Mouse (Mus musculus) natural killer cell, adult 2 months (primary cell): Measurements from ENCODE around the gene Sfn.

Experiments
- DNase-seq, 2 experiments: peaks; one replicate each; pipeline ENCODE4 v3.0.0; 2022; ENCODE audit warnings: low spot score in 2 of 2

Gene Sfn

GRCm38 (mm10) chr4:133620668-133621067 lies 18.7 kb upstream of the Sfn start:
- DNase-seq, result peak; percentile 62 to 69

GRCm38 (mm10) chr4:133619473-133620136 lies 17.6 kb upstream of the Sfn start:
- DNase-seq, result peak in 1 of 2 experiments; percentile 46

GRCm38 (mm10) chr4:133617936-133618335 lies 16.0 kb upstream of the Sfn start:
- DNase-seq, result no peak

DNA sequence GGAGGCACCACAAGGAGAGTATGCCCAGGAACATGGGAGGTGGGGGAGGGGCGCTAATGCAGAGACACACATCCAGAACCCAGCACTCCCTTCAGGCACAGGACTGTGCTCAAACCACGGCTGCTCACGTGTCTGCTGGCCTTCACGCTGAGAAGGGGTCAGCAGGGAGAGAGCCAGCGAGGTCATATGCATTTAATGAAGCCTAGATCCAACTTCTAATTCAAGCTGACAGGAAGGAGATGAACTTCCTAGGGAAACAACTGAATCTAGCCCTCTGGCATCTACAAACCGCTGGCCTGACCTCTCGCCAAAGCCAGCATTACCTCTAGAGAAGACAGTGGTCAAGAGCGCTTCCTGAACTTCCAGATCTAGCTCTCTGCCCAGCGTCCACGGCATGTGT lies 13.4 kb upstream of the Sfn start:
- DNase-seq, result no peak

- DNase-seq, result peak in 1 of 2 experiments; percentile 68
These were observed 12.3 kb upstream of the Sfn start for GRCm38 (mm10) chr4:133614274-133614761.

- no peak for DNase-seq
These were observed 11.9 kb upstream of the Sfn start for GRCm38 (mm10) chr4:133613867-133614266.

DNA sequence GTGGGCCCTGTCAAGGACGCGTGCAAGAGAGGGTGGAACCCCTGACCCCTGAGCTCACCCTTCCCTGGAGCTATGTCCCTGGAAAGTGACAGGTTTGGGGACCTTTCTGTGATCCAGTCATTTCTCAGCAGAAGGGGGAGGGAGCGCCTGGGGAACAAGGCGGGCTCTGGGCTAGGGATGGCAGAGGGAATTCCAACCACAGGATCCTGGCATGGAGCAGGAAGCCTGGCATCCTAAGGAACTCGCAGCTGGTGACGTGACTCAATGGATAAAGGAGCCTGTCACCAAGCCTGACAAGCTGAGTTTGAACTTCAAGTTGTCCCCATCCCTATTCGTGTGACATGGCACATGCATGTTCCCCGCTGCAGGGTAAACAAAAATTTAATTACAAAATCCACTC lies 11.1 kb upstream of the Sfn start:
- DNase-seq, result no peak

DNA sequence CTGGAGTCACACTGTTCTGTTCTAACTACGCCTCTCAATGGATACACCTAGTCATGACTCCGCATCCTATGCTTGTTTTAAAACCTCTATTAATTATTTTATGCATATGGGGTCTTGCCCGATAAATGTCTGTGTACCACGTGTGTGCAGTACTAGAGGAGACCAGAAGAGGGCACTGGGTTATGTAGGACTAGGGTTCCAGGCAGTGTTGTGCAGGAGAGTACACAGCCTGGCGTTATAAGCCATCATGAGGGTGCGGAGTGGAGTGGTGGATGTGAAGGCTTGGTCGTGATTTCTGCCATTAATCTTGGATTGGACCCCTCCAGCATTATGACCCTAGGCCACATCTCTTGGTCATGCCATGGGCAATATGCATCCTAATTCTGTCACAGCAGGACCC lies 10.4 kb upstream of the Sfn start:
- no peak for DNase-seq

GRCm38 (mm10) chr4:133611815-133612214 lies 9.8 kb upstream of the Sfn start:
- no peak for DNase-seq

GRCm38 (mm10) chr4:133609719-133610118 lies 7.8 kb upstream of the Sfn start:
- peak; percentile 77 to 86 for DNase-seq

GRCm38 (mm10) chr4:133607284-133607683 lies 5.3 kb upstream of the Sfn start:
- DNase-seq, result no peak

DNA sequence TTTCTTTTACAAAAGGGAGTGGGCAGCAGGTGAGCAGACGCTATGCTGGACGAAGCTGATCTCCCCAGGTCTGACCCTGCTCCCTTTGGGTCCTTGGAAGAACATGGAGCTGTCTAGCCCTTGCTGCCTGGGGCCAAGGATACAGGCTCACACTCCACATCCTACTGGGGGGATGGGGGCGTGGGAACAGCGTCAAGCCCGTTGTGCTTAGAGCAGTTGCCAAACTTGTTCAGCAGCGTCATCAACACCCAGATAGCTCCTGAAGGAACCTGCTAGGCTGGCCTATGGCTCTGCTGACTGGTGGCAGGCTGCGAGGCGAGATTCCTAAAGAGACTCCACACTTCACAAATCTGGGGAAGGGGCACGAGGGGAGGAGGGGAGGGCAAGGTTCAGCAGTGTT lies 3.4 kb upstream of the Sfn start:
- DNase-seq, result no peak

DNA sequence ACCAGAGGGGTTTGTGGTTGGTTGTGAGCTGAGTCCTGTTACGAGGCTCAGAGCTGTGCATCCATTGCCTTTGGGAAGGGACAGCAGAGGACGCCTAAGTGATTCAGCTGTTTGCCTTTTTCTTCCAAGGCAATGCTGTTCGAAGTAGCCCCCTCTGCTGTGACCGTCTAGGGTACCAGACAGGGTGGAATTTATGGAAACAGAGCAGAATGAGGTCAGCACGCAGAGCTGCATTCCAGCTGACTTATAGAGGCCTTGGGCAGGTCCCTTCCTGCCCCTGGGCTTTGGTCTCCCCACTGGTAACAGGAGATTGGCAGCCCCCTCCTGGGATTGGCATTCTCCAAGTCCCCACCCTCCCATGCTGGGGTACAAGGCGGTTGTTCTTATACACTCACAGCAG lies 2.9 kb upstream of the Sfn start:
- DNase-seq, result no peak

DNA sequence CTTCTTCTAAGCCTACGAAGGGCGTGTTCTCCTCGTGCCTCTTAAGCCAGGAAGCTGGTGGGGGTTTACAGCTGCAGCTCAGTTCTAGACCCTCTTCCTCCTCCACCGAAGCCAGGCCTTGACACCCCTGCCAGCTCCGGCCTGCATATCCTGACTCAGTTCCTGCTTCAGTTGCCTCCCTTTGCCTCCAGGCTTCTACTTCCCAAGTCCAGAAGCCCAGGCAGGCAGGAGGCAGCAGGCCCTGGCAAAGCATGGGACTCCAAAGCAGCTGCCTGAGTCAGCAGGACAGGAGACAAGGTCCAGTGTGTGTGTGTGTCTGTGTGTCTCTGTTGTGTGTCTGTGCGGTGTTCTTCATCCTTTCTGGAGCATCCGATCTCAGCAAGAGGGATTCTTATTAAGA lies 2.2 kb upstream of the Sfn start:
- DNase-seq, result no peak

DNA sequence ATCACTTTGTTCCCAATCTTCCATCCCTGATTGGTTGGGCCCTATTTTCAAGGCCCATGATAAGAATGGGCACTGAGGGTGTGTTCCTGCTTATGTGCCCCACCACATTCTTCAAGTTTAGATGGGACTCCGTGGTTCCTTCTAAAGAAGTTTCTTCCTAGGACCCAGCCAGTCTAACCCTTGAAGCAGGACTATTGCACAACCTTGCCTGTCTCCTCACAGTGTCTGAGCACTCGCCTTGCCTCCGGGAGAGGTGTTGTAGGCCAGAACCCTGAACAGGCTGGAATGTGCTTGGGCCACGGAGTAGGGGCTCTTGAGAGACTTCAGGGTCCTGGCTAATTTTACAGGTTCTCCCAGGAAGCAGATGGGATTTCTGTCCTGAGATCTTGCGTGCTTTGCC lies 1.1 kb upstream of the Sfn start:
- DNase-seq, result no peak

DNA sequence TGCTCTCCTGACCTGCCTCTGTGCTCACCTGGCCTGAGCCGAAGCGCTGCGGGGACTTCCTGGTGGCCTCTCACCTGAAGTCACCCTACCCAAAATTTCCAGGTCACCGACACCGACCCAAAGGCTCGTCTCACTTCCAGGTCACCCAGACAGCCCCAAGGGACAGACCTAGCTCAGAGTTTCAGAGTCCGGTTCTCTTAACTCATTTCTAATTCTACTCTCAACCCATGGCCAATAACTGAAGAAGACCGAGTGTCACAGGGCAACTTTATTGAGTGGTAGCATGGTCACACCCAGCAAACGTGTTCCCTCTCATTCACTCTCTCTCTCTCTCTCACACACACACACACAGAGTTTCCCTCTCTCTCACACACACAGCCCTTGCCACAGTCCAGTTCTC lies 1.7 kb downstream of the Sfn start:
- no peak for DNase-seq

DNA sequence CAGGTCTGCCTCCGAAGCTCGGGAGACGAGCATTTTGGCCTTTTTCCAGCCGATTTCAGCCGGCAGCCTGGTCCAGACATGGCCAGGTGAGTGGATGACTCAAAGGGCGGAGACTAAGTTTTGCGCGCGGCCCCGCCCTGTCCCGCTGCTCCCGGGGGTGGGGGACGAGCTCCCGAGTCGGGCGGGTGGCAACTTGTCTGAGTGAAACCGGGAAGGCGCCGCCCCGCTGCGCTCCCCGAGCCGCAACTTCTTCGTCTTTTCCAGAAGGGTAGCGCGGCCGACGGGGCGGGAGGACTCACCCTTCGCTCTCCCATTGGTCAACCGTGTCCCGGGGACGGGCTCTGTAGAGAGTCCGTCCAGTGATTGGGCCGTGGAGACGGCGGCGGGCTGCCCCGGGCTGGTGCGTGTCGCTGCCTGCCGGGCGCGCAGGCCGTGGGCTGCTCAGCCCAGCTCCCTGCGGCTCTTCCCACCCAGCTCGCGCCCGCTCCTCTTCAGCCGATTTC lies 2.3 kb downstream of the Sfn start:
- DNase-seq, result peak; percentile 68 to 76

GRCm38 (mm10) chr4:133599116-133599515 lies 2.9 kb downstream of the Sfn start:
- DNase-seq, result no peak

DNA sequence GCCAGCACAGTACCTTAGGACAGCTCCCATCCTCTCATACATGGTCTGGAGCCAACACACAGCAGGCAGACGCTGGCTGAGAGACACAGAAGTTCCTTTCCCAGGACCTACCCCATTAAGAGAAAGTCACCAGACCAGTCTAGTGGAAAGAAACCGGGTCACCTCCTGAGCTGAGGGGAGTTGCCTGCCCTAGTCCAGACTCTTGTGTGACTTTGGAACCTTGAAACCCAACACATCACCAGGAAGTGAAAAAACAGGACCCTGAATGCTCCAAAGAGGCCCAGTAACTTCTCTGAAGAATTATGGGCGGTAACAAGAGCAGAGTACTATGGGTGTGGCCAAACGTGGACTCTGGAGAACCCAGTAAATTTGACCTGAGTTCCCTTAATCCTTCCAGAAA lies 3.4 kb downstream of the Sfn start:
- DNase-seq, result no peak

DNA sequence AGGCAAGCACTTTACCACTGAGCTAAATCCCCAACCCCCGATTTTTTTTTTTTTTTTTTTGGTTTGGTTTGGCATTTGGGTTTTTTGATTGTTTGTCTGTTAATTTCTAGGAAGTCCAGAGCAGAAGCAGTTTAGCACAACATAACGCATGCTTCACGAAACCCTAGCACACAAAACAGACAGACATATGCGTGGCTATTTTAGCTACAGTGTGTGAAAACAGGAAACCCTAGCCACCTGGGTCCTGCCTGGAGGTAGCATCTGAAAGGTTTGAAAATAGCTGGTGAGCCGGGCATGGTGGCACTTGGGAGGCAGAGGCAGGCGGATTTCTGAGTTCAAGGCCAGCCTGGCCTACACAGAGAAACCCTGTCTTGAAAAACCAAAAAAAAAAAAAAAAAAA lies 5.9 kb downstream of the Sfn start:
- DNase-seq, result no peak

DNA sequence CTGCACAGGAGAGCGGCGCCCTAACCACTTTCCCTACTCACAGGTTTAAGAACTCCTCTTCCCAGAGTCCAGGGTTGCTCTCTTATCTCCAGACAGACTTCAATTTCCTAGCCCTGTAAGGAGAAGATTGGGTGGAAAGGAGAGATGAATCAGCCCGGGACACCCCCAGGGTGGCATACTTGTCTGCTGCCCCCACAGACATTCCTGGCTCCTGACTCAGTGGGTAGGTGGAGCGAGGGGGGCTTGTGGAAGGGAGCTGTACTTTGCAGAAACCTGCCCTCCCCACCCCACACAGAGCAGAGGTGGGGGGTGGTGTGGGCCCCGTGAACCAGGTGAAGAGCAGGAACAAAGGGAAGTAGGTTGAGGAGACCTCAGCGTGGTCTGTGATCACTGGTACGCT lies 6.4 kb downstream of the Sfn start:
- no peak for DNase-seq

- DNase-seq, result peak; percentile 68 to 76
These were observed 9.4 kb downstream of the Sfn start for GRCm38 (mm10) chr4:133592570-133592969.

- peak; percentile 83 to 85 for DNase-seq
These were observed 17.7 kb downstream of the Sfn start, which contains the start of gene Gpn2 for GRCm38 (mm10) chr4:133584059-133584951. Gene Gpn2, plus strand, starts transcription at chr4:133584362.
